Mouse (Mus musculus) lung, adult 18-20 months (tissue): ENCODE measurements around the gene Fxyd4.

ENCODE experiments used
- DNase-seq, 2 experiments: peaks; one replicate each; pipeline ENCODE4 v3.0.0; 2022; ENCODE audit warnings: mixed read lengths in 2 of 2

The Fxyd4 gene

DNA sequence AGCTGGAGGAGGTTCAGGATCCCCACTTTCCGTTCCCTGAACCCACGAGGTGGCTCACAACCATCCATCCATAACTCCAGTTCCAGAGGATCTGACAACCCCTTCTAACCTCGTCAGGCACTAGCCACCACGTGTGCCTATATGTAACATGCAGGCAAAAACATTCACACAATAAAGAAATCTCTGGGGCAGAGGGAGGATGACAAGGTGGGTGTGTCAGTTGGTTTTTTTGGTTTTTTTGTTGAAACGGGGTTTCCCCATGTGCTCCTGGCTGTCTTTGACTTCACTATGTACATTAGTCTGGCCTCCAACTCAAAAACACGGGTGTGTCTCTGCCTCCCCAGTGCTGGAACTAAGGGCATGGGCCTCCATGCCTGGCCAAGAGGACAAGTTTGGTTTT lies 47.2 kb downstream of the Fxyd4 start:
- no peak for DNase-seq

DNA sequence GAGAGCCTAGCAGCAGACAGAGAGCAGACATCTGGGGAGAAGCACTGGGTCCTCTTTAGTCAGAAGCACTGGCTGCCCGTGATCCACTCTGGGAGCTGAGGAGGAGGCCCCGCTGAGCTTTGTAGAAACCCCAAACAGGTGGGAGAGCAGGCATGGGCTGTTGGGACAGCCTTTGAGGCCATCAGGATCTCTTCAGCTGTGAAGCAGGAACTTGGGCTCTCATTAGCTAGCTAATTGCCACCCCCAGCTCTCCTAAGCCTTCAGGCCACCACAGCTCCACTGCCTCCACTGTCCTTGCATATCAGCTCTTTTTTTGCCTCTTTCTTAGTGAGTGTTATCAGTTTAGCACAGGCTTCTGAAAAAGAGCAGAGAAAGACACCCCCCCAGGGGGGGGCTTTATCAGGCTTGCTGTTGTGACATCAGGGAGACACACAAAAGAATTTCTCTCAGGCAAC lies 48.8 kb downstream of the Fxyd4 start:
- no peak for DNase-seq

DNA sequence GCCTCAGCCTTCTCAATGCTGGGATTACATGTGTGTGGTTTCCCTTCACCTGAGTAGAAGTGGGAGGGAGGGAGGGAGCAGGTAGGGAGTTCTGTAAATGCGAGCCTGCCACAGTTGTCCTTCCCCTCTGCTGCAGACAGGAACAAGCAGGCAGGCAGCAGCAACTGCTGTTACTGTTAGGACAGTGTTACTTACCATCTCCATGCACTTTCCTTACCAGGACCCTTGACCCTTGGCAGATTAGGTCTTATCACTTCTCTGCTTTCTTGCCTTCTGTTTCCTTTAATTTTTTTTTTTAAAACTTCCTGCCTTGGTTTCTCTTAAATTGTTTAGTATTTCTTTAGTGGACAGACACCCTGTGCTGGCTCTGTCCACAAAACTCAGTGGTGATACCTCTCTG lies 49.5 kb downstream of the Fxyd4 start:
- no peak for DNase-seq

DNA sequence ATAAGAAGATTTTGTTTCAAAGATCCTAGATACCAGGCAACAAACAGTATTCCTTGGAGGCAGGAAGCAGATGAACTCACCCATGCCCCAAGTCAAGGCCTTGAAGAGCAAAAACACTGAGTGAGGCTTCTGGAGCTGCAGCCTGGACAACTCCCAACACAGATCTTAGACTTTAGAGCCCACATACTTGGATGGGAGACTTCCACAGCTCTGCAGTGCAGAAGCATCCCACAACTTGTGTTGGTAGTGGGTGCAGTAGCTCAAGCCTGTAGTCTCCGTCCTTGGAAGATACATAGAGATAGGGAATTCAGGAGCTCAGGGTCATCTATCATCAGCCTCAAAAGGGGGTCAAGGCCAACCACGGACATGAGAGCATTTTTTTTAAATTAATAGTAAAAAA lies 51.5 kb downstream of the Fxyd4 start:
- DNase-seq = no peak
